Mouse (Mus musculus) testis, adult 2 months (tissue): ENCODE measurements around the gene Calb2.

ENCODE experiments used
- CTCF ChIP-seq: fragments of 200-500 bp; IDR thresholded peaks from 2 replicates; pipeline ENCODE4 v1.5.1; 2012; ENCODE audit warnings: low read depth, mild to moderate bottlenecking, inconsistent platforms, low read length, moderate library complexity; ENCODE audit not compliant: control insufficient read depth, insufficient read depth, insufficient replicate concordance
- POLR2A ChIP-seq: fragments of 200-500 bp; IDR thresholded peaks from 2 replicates; pipeline ENCODE4 v1.6.1; 2012; ENCODE audit warnings: low read depth, mild to moderate bottlenecking, inconsistent platforms, low read length, moderate library complexity; ENCODE audit not compliant: control insufficient read depth

DNA sequence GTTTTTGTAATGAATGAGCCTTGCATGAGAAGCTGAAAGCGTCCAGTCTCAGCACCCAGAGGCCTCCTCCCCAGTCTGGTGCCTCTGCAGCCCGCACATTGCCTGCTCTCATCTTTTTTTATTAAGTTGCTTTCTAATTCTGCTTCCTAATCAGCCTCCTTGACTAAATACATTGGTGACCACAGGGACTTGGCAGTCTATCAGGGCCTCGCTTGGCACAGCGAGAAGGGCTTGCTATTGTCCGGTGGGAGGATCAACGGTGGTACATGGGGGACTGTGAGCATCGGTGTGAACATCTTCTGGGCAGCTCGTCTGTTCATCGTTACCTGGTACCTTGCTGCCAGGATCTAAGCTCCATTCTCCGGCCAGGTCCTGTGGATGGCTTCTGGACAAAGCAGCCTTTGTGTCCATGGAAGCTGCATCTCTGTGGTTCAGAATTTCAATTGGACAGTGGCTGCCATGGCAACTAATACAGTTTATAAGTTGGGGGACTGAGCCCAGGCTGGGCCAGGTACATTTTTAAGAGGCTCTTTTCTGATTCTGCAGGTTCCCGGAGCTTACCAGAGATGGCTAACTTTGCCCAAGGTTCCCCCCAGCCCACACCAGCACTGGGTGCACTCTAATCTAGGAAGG, 14.8 kb upstream of the Calb2 start:
- TF ChIP-seq CTCF (no peak), POLR2A (no peak)
